Mouse (Mus musculus) myocyte (in vitro differentiated cells): ENCODE results near the gene Gm973.

ENCODE experiments used
- CEBPB ChIP-seq: IDR thresholded peaks from 2 replicates; pipeline ENCODE4 v1.6.1; 2011; ENCODE audit warnings: mild to moderate bottlenecking, moderate library complexity; ENCODE audit not compliant: poor library complexity, insufficient read depth, severe bottlenecking
- MAX ChIP-seq: IDR thresholded peaks from one replicate; pipeline ENCODE4 v1.6.1; 2011; ENCODE audit warnings: low read depth, mild to moderate bottlenecking, control low read depth
- MYOD1 ChIP-seq, 3 experiments: IDR thresholded peaks; one replicate each; pipeline ENCODE4 v1.6.1; 2011; ENCODE audit warnings: control low read depth in 2 of 3, low read depth in 2 of 3, mild to moderate bottlenecking in 2 of 3, moderate library complexity in 1 of 3; ENCODE audit not compliant: insufficient read length in 2 of 3, control insufficient read depth in 1 of 3
- POLR2AphosphoS2 ChIP-seq: IDR thresholded peaks from one replicate; pipeline ENCODE4 v1.6.1; 2011; ENCODE audit warnings: low read depth, control low read depth; ENCODE audit not compliant: insufficient read length
- SRF ChIP-seq: IDR thresholded peaks from one replicate; pipeline ENCODE4 v1.6.1; 2011; ENCODE audit warnings: low read depth; ENCODE audit not compliant: control insufficient read depth, insufficient read length
- TCF12 ChIP-seq: IDR thresholded peaks from one replicate; pipeline ENCODE4 v1.6.1; 2011; ENCODE audit warnings: mild to moderate bottlenecking, control low read depth; ENCODE audit not compliant: poor library complexity, insufficient read depth, severe bottlenecking

DNA sequence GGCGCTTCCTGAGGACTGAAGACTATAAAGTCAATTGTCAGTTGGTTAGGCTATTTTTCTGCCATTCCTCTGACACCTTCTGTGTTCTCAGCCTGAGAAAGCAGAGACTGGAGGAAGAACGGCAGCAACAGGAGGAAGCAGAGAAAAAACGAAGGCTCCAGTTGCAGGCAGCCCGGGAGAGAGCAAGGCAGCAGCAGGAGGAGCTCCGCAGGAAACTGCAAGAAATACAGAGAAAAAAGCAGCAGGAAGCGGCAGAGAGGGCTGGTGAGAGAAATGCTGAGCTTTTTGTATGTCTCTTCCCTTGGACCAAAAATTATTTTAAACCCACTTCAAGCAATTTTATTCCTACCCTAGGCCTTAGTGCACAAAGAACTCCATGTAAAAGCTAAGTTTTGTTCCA is 117.0 kb downstream of the Gm973 start:
- TF ChIP-seq SRF (no peak), POLR2AphosphoS2 (no peak), MYOD1 (IDR thresholded peaks at IDR 0.05; ENCODE audit: control insufficient read depth in 1 of 3, insufficient read length in 2 of 3, low read depth in 2 of 3) (no peak), MAX (no peak), CEBPB (no peak), TCF12 (no peak)
